Mouse (Mus musculus) hindlimb bud, embryonic 11.5 days (tissue): Measurements from ENCODE around the gene Tex19.1.
"Not testable (repeated sequence)": the region's sequence is repeated elsewhere in the genome, so short reads cannot be mapped to it uniquely, and the experiment has no call there.

ENCODE experiments used
- DNase-seq: peaks from one replicate; pipeline ENCODE4 v3.0.0-alpha.2; 2012; ENCODE audit warnings: low read depth, low spot score; ENCODE audit errors: extremely low spot score

Tex19.1 gene

GRCm38 (mm10) chr11:121145865-121146264, at the start of gene Tex19.1:
Gene Tex19.1 (plus strand): TSS chr11:121146143.
- DNase-seq = no peak

- DNase-seq = no peak
Measured at GRCm38 (mm10) chr11:121099762-121100161, 46.2 kb upstream of the Tex19.1 start.

GRCm38 (mm10) chr11:121100692-121101091, 45.3 kb upstream of the Tex19.1 start:
- no peak for DNase-seq

- no peak for DNase-seq
Measured at GRCm38 (mm10) chr11:121101124-121101805, 44.7 kb upstream of the Tex19.1 start.

- DNase-seq = not testable (repeated sequence)
Measured at GRCm38 (mm10) chr11:121107242-121107641, 38.7 kb upstream of the Tex19.1 start.

GRCm38 (mm10) chr11:121108061-121108460, 37.9 kb upstream of the Tex19.1 start:
- no peak for DNase-seq

- no peak for DNase-seq
Measured at GRCm38 (mm10) chr11:121109986-121110385, 36.0 kb upstream of the Tex19.1 start.

GRCm38 (mm10) chr11:121111051-121111450, 34.9 kb upstream of the Tex19.1 start:
- DNase-seq = no peak

GRCm38 (mm10) chr11:121111601-121112000, 34.3 kb upstream of the Tex19.1 start:
- no peak for DNase-seq

GRCm38 (mm10) chr11:121112091-121112775, 33.7 kb upstream of the Tex19.1 start:
- no peak for DNase-seq

- no peak for DNase-seq
Measured at GRCm38 (mm10) chr11:121118106-121118505, 27.8 kb upstream of the Tex19.1 start.

- no peak for DNase-seq
Measured at GRCm38 (mm10) chr11:121118577-121118976, 27.4 kb upstream of the Tex19.1 start, which contains the start of gene Tex19.2. Gene Tex19.2 (minus strand): TSS chr11:121118677.

GRCm38 (mm10) chr11:121121151-121121550, 24.8 kb upstream of the Tex19.1 start:
- DNase-seq = no peak

GRCm38 (mm10) chr11:121122024-121122670, 23.8 kb upstream of the Tex19.1 start:
- DNase-seq = no peak

- DNase-seq = no peak
Measured at GRCm38 (mm10) chr11:121123438-121123837, 22.5 kb upstream of the Tex19.1 start.

GRCm38 (mm10) chr11:121125522-121126172, 20.3 kb upstream of the Tex19.1 start:
- no peak for DNase-seq

GRCm38 (mm10) chr11:121126395-121126794, 19.5 kb upstream of the Tex19.1 start:
- no peak for DNase-seq

- DNase-seq = no peak
Measured at GRCm38 (mm10) chr11:121127441-121127840, 18.5 kb upstream of the Tex19.1 start.

GRCm38 (mm10) chr11:121129616-121130015, 16.3 kb upstream of the Tex19.1 start:
- no peak for DNase-seq

GRCm38 (mm10) chr11:121134600-121134999, 11.3 kb upstream of the Tex19.1 start:
- no peak for DNase-seq

- no peak for DNase-seq
Measured at GRCm38 (mm10) chr11:121137682-121138081, 8.3 kb upstream of the Tex19.1 start.
